Mouse (Mus musculus) granulocyte monocyte progenitor cell, adult 5-6 weeks (primary cell): ENCODE results near the gene Fancg. TPM values are rescaled to one million over a fixed set of nuclear protein-coding genes. Genes with fewer than 3 reads are reported as not detected.

Source experiments
- ATAC-seq: replicated peaks from 2 replicates; pipeline ENCODE4 v1.8.0; 2016; ENCODE audit warnings: mild to moderate bottlenecking, moderate TSS enrichment, inconsistent platforms; ENCODE audit not compliant: poor library complexity, severe bottlenecking
- total RNA-seq, 2 experiments: library from RNA; stranded (forward) in 1 of 2; stranded (reverse) in 1 of 2; fragments of 200-712, 200-1000 nt in 1 of 2; fragments of >200 nt in 1 of 2; fragmentation: Nextera tagmentation in 1 of 2; gene quantifications; 2 replicates each; pipeline ENCODE4 v1.2.3; 2014 to 2017

Fancg gene
- total RNA-seq (2014; fragmentation: Nextera tagmentation) (19.9 and 29.0 TPM in 2 replicates), total RNA-seq (2017) (18.7 and 21.8 TPM in 2 replicates)

- ATAC-seq, result peak; percentile 89
Observed at GRCm38 (mm10) chr4:43010161-43011038, at the start of gene Fancg. Fancg (minus strand) TSS chr4:43010506.

DNA sequence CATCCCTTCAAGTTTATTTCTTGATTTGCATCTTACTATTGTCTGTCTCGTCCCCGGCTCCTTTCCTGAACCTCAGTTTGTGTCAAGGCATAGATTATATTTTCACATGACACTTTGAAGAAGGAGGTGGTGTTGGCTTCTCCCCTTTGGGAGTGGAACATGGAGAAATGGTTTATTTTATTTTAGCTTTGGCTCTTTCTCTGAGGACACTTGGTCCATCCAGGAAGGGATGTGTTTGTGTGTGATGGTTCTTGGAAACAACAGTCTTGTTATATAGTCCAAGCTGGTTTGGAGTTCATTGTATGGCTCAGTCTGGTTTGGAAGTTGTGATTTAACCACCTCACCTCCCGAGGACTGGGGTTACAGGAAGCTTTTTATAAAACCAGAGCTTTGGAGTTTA, 49.4 kb upstream of the Fancg start:
- ATAC-seq, result no peak

GRCm38 (mm10) chr4:43058753-43059654, 48.7 kb upstream of the Fancg start, which contains the start of gene Unc13b:
Unc13b (plus strand) TSS chr4:43058953.
- peak; percentile 99 for ATAC-seq

- ATAC-seq, result no peak
Observed at GRCm38 (mm10) chr4:43058392-43058752, 48.1 kb upstream of the Fancg start.

GRCm38 (mm10) chr4:43057654-43058053, 47.3 kb upstream of the Fancg start:
- no peak for ATAC-seq

DNA sequence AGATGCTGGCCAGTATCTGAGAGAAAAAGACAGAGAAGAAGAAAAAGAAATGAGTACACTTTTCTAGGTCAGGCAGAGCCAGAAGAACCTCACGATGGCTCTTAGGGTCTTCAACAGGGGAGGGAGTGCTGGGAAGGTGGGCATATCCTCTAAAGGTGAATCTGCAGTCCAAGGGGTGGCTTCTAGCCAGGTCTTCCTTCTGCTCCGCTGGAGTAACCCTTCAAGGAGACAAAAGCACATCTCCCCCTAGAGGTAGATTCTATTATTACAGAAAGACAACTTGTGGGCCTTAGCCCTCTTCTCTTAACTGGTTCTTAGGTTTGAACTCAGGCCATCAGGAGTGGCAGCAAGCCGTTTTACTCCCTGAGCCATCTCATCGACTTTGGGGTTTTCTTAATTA, 42.3 kb upstream of the Fancg start:
- ATAC-seq, result peak; percentile 80

GRCm38 (mm10) chr4:43047231-43047630, 36.9 kb upstream of the Fancg start:
- peak; percentile 29; the same call in 1 of the 2 replicates for ATAC-seq

- ATAC-seq, result no peak
Observed at GRCm38 (mm10) chr4:43046607-43047006, 36.3 kb upstream of the Fancg start.

GRCm38 (mm10) chr4:43045659-43046302, 35.5 kb upstream of the Fancg start, which contains the start of gene Fam214b:
Fam214b (minus strand) TSS chr4:43046220.
- ATAC-seq, result peak; percentile 75

DNA sequence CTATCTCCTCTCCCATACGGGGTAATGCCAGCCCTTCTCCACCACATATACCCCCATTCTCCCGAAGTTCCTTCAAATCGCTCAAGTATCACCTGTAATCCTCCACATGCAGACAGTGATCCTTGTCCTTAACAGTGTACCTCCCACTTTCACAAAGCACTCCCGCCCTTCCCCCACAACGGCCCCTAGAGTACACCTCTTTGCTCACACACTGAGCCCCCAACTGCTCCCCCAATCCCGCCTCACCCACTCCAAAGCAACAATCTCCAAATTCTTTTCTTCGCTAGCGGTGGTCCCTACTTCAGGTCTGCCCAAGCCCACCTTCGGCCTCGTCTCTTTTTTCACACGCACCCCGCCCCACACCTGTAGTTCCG, 35.0 kb upstream of the Fancg start:
- no peak for ATAC-seq

- peak; percentile 45 for ATAC-seq
Observed at GRCm38 (mm10) chr4:43044673-43045072, 34.4 kb upstream of the Fancg start.

DNA sequence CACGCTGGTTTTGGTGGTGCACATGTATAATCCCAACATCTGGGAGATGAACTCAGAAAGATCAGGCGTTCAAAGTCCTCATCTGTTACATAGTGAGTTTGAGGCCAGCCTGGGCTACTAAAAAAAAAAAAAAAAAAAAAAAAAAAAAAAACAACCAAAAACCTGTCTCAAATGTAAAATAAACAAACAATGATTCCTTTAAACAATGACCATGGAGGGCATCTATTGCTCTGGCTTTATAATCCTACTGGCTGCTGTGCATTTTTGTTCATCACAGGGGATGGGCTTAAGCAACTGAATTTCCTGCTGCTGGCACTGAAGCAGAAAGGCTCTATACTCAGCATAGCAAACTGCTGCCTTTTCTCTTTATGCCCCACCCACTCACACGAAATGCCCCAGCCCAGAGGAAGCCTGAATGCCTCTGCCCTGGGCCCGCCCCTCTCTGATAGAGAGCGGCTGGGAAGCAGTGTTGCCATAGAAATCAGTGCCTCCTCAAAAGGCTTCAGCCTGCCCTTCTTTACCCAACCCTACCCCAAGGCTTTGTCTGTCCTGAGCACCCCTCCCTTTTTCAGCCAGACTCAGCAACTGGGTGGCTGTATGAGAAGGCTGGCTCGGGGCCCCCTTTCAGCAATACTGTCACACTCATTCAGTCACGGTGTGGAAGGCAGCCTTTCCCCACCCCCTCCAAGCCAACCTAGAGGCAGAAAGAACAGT, 33.5 kb upstream of the Fancg start:
- peak; percentile 26 for ATAC-seq

- no peak for ATAC-seq
Observed at GRCm38 (mm10) chr4:43040881-43041547, 30.7 kb upstream of the Fancg start.

DNA sequence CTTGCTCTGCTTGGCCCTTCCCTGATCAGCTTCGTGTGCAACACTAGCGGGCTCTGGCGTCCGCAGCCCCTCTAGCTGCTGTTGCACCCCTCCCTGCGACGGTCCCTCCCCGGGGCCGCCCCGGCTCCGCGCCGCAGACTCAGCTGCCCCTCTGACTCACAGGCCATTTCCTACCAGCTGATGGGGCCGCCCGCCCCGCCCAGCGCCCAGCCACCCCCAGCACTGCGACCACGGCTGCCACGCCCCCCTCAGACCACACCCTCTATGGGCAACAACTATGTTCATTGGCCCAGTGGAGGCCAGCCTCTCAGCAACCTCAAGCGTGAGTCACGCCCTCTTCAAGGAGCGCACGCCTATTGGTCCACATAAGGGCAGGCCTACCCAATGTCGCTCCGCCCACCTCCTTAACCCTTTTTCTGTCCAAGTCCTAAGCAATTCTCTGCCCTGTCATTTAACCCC, 29.8 kb upstream of the Fancg start:
- ATAC-seq, result peak; percentile 86

- ATAC-seq, result no peak
Observed at GRCm38 (mm10) chr4:43039609-43040008, 29.3 kb upstream of the Fancg start.

- no peak for ATAC-seq
Observed at GRCm38 (mm10) chr4:43038567-43039495, 28.5 kb upstream of the Fancg start.

- ATAC-seq, result no peak
Observed at GRCm38 (mm10) chr4:43037860-43038566, 27.7 kb upstream of the Fancg start.
